Mouse (Mus musculus): ENCODE measurements around the gene Crispld2. TPM values are rescaled to one million over a fixed set of nuclear protein-coding genes. Genes with fewer than 3 reads are reported as not detected.

The Crispld2 gene
- polyA plus RNA-seq, 1 experiment from 2014 or later, result 4.6 TPM

GRCm38 (mm10) chr8:120093103-120093502, 100.9 kb downstream of the Crispld2 start:
- Histone ChIP-seq H3K4me2 (ENCODE audit: low read depth) (no peak overlapping the region), H3K9me3 (ENCODE audit: control insufficient read depth, low read length) (no peaks in the 10 kb centered on the region)
- ATAC-seq (ENCODE audit: insufficient read depth, low FRiP score, low TSS enrichment), result no peak

GRCm38 (mm10) chr8:120094801-120095200, 102.6 kb downstream of the Crispld2 start:
- WGBS, result 91% methylated on average over 10 of the region's 10 CpGs

More at GRCm38 (mm10) chr8:120093103-120093502, 100.9 kb downstream of the Crispld2 start:
- 93% methylated on average over 3 of the region's 3 CpGs for WGBS
- no peak overlapping the region for H3K9ac ChIP-seq (ENCODE audit: low read length)
- H3K27ac ChIP-seq (ENCODE audit: low read depth, low read length), result no peak overlapping the region
- peaks cover 2% of the 10 kb centered on the region for H3K36me3 ChIP-seq (ENCODE audit: control insufficient read depth, insufficient read depth, low read length)
- no peaks in the 10 kb centered on the region for H3K27me3 ChIP-seq (ENCODE audit: control insufficient read depth, insufficient read depth, low read length)
- H3K4me3 ChIP-seq (ENCODE audit: low read depth, low read length), result no peak overlapping the region
- DNase-seq (ENCODE audit: low spot score), result no peak
- H3K4me1 ChIP-seq (ENCODE audit: control insufficient read depth, insufficient read depth, low read length), result no peaks in the 10 kb centered on the region

GRCm38 (mm10) chr8:120096486-120096885, 104.2 kb downstream of the Crispld2 start:
- 73% methylated on average over 2 of the region's 2 CpGs for WGBS
- H3K4me1 ChIP-seq (ENCODE audit: control insufficient read depth, insufficient read depth, low read length), result peaks cover 8% of the 10 kb centered on the region
- no peaks in the 10 kb centered on the region for H3K27me3 ChIP-seq (ENCODE audit: control insufficient read depth, insufficient read depth, low read length)
- DNase-seq (ENCODE audit: low spot score) (no peak), ATAC-seq (ENCODE audit: insufficient read depth, low FRiP score, low TSS enrichment) (no peak)
- H3K9me3 ChIP-seq (ENCODE audit: control insufficient read depth, low read length), result no peaks in the 10 kb centered on the region
- H3K9ac ChIP-seq (ENCODE audit: low read length), result no peak overlapping the region
- no peak overlapping the region for H3K4me2 ChIP-seq (ENCODE audit: low read depth)
- peaks cover 2% of the 10 kb centered on the region; the same call in 1 of the 2 replicates for H3K36me3 ChIP-seq (ENCODE audit: control insufficient read depth, insufficient read depth, low read length)
- no peak overlapping the region for H3K4me3 ChIP-seq (ENCODE audit: low read depth, low read length)
- no peak overlapping the region for H3K27ac ChIP-seq (ENCODE audit: low read depth, low read length)

More at GRCm38 (mm10) chr8:120094801-120095200, 102.6 kb downstream of the Crispld2 start:
- Histone ChIP-seq H3K27ac (ENCODE audit: low read depth, low read length) (no peak overlapping the region), H3K4me1 (ENCODE audit: control insufficient read depth, insufficient read depth, low read length) (peaks cover under 1% of the 10 kb centered on the region; the same call in 1 of the 2 replicates), H3K9ac (ENCODE audit: low read length) (no peak overlapping the region), H3K27me3 (ENCODE audit: control insufficient read depth, insufficient read depth, low read length) (no peaks in the 10 kb centered on the region), H3K4me3 (ENCODE audit: low read depth, low read length) (no peak overlapping the region), H3K4me2 (ENCODE audit: low read depth) (no peak overlapping the region), H3K36me3 (ENCODE audit: control insufficient read depth, insufficient read depth, low read length) (peaks cover 2% of the 10 kb centered on the region), H3K9me3 (ENCODE audit: control insufficient read depth, low read length) (no peaks in the 10 kb centered on the region)
- ATAC-seq (ENCODE audit: insufficient read depth, low FRiP score, low TSS enrichment) (no peak), DNase-seq (ENCODE audit: low spot score) (no peak)

- Histone ChIP-seq H3K4me2 (ENCODE audit: low read depth) (peak overlapping the region; percentile 92), H3K36me3 (ENCODE audit: control insufficient read depth, insufficient read depth, low read length) (no peaks in the 10 kb centered on the region), H3K4me3 (ENCODE audit: low read depth, low read length) (peak overlapping the region; percentile 97), H3K27me3 (ENCODE audit: control insufficient read depth, insufficient read depth, low read length) (no peaks in the 10 kb centered on the region), H3K9ac (ENCODE audit: low read length) (peak overlapping the region; percentile 88), H3K27ac (ENCODE audit: low read depth, low read length) (peak overlapping the region; percentile 78; the same call in 1 of the 2 replicates), H3K9me3 (ENCODE audit: control insufficient read depth, low read length) (no peaks in the 10 kb centered on the region), H3K4me1 (ENCODE audit: control insufficient read depth, insufficient read depth, low read length) (peaks cover 19% of the 10 kb centered on the region)
- ATAC-seq (ENCODE audit: insufficient read depth, low FRiP score, low TSS enrichment), result no peak
- no peak for DNase-seq (ENCODE audit: low spot score)
- 4% methylated on average over 25 of the region's 25 CpGs for WGBS
Measured at GRCm38 (mm10) chr8:120100388-120101067, 108.3 kb downstream of the Crispld2 start.

GRCm38 (mm10) chr8:120101068-120101972, 109.1 kb downstream of the Crispld2 start, which contains the start of gene Zdhhc7:
TSS of gene Zdhhc7 (minus strand) at chr8:120101482.
- peak within 1 kb of the TSS; percentile 88 for H3K9ac ChIP-seq (ENCODE audit: low read length)
- ATAC-seq (ENCODE audit: insufficient read depth, low FRiP score, low TSS enrichment) (peak; percentile 50; the same call in 1 of the 2 replicates), DNase-seq (ENCODE audit: low spot score) (peak; percentile 80)
- no peaks in the 10 kb centered on the region for H3K36me3 ChIP-seq (ENCODE audit: control insufficient read depth, insufficient read depth, low read length)
- under 1% methylated on average over 75 of the region's 88 CpGs for WGBS
- H3K4me2 ChIP-seq (ENCODE audit: low read depth), result peak within 1 kb of the TSS; percentile 92
- H3K4me3 ChIP-seq (ENCODE audit: low read depth, low read length), result peak within 1 kb of the TSS; percentile 97
- H3K4me1 ChIP-seq (ENCODE audit: control insufficient read depth, insufficient read depth, low read length), result peaks cover 19% of the 10 kb centered on the region
- H3K27ac ChIP-seq (ENCODE audit: low read depth, low read length), result peak within 1 kb of the TSS; percentile 78
- no peaks in the 10 kb centered on the region for H3K9me3 ChIP-seq (ENCODE audit: control insufficient read depth, low read length)
- H3K27me3 ChIP-seq (ENCODE audit: control insufficient read depth, insufficient read depth, low read length), result no peaks in the 10 kb centered on the region

Other genes with a start within 250 kb of the Crispld2 start
- 10.3 and 11.1 TPM in 2 replicates for gene Tldc1, start 214.0 kb upstream of the Crispld2 start, polyA plus RNA-seq (2014; fragmentation: Nextera tagmentation; extraction: Ambion mirVana)
- gene Cotl1, start 151.9 kb upstream of the Crispld2 start, polyA plus RNA-seq (2014; fragmentation: Nextera tagmentation; extraction: Ambion mirVana), result 574 and 631 TPM in 2 replicates
- 7.8 and 8.9 TPM in 2 replicates for gene Klhl36, start 130.2 kb upstream of the Crispld2 start, polyA plus RNA-seq (2014; fragmentation: Nextera tagmentation; extraction: Ambion mirVana)
- 154 and 181 TPM in 2 replicates for gene Usp10, start 82.1 kb upstream of the Crispld2 start, polyA plus RNA-seq (2014; fragmentation: Nextera tagmentation; extraction: Ambion mirVana)
- not detected in 2 replicates for gene Gm20388, start 81.6 kb upstream of the Crispld2 start, polyA plus RNA-seq (2014; fragmentation: Nextera tagmentation; extraction: Ambion mirVana)
- 33.0 and 33.9 TPM in 2 replicates for gene Zdhhc7, start 109.0 kb downstream of the Crispld2 start, polyA plus RNA-seq (2014; fragmentation: Nextera tagmentation; extraction: Ambion mirVana)
- 12.0 and 13.7 TPM in 2 replicates for gene 6430548M08Rik, start 121.7 kb downstream of the Crispld2 start, polyA plus RNA-seq (2014; fragmentation: Nextera tagmentation; extraction: Ambion mirVana)
- 0.90 and 1.0 TPM in 2 replicates for gene Fam92b, start 185.0 kb downstream of the Crispld2 start, polyA plus RNA-seq (2014; fragmentation: Nextera tagmentation; extraction: Ambion mirVana)
- gene Gse1, start 236.0 kb downstream of the Crispld2 start, polyA plus RNA-seq (2014; fragmentation: Nextera tagmentation; extraction: Ambion mirVana), result 19.9 and 33.5 TPM in 2 replicates